Mouse (Mus musculus) hindbrain, embryonic 11.5 days (tissue): ENCODE results near the gene Epha4. TPM values are rescaled to one million over a fixed set of nuclear protein-coding genes. Genes with fewer than 3 reads are reported as not detected.

ENCODE experiments used
- ATAC-seq: fragments of 200-750 bp; cut with Nextera tagmentation; 2 replicates; pipeline ENCODE4 v1.8.0; 2017; ENCODE audit warnings: mild to moderate bottlenecking, moderate TSS enrichment, moderate library complexity; ENCODE audit not compliant: low FRiP score
- DNase-seq: peaks from one replicate; pipeline ENCODE4 v3.0.0-alpha.2; 2015; ENCODE audit warnings: low spot score
- H3K27ac ChIP-seq: fragments of 300-500 bp; sonication (generic); 2 replicates; pipeline ENCODE4 v1.5.1; 2014; ENCODE audit warnings: mild to moderate bottlenecking, low read depth, low read length
- H3K27me3 ChIP-seq: fragments of 300-500 bp; sonication (generic); 2 replicates; pipeline ENCODE4 v1.6.1; 2014; ENCODE audit warnings: mild to moderate bottlenecking, low read length, moderate library complexity, mixed read lengths; ENCODE audit not compliant: control insufficient read depth, insufficient read depth
- H3K36me3 ChIP-seq: fragments of 300-500 bp; sonication (generic); 2 replicates; pipeline ENCODE4 v1.6.1; 2014; ENCODE audit warnings: mild to moderate bottlenecking, low read length, moderate library complexity, mixed read lengths; ENCODE audit not compliant: control insufficient read depth, insufficient read depth
- H3K4me1 ChIP-seq: fragments of 300-500 bp; sonication (generic); replicated peaks from 2 replicates; pipeline ENCODE4 v1.6.1; 2014; ENCODE audit warnings: low read length, mixed read lengths; ENCODE audit not compliant: control insufficient read depth, insufficient read depth
- H3K4me2 ChIP-seq: fragments of 300-500 bp; sonication (generic); replicated peaks from 2 replicates; pipeline ENCODE4 v1.6.1; 2014; ENCODE audit warnings: mild to moderate bottlenecking, low read depth, low read length
- H3K4me3 ChIP-seq: fragments of 300-500 bp; sonication (generic); 2 replicates; pipeline ENCODE4 v1.5.1; 2014; ENCODE audit warnings: low read depth, low read length
- H3K9ac ChIP-seq: fragments of 300-500 bp; sonication (generic); 2 replicates; pipeline ENCODE4 v1.6.1; 2014; ENCODE audit warnings: low read depth, low read length
- H3K9me3 ChIP-seq: fragments of 300-500 bp; sonication (generic); 2 replicates; pipeline ENCODE4 v1.6.1; 2016; ENCODE audit warnings: low read length; ENCODE audit not compliant: control insufficient read depth
- WGBS: fragments of 180-500 bp; shearing (Covaris S2); extraction: QIAGEN DNeasy Blood & Tissue Kit; methylation state at CpG from one replicate; pipeline ENCODE4 v1.1.7; 2014; 5-methylcytosine and 5-hydroxymethylcytosine counted together
- polyA plus RNA-seq: library from polyadenylated mRNA; unstranded; fragments of >200 nt; fragmentation: Nextera tagmentation; extraction: Ambion mirVana; gene quantifications from 2 replicates; pipeline ENCODE4 v1.2.1, GENCODE M21; 2014

The Epha4 gene
- polyA plus RNA-seq, 1 experiment from 2014 or later: 25.9 TPM

DNA sequence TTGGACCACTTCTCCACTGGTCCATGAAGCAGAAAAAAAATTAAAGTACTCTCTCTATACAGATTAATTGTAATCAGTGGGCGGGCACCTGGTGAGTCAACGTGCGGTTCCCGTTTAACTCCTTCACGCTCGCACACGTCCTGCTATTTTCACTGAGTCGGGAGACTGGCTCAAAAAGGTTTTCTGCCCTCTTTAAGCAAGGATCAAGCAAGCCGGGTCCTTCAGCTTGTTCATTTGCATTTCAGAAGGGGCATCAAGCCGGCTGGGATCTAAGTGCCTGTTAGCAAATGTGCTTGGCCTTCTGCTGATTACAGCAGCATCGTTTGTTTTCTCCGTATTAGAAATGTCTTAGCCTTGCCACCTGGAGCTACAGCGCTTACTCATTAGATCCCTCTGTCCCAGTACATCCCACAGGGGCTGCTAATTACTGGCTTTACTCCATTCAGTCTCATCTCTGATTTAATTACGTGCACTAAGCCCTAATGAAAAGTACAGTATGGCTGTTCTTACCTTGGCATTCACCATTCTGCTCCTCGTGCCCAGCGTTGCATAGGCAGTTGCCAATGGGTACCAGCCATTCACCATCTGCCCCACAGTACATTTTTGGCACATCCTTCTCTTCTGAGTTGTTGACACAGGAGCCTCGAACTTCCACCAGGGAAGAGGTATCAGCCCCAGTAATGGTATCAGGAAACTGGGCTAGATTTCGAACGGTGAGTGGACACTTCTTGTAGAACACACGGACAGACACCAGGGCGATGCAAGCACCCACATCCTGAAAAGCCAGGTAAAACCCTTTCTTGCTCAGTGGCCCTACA lies 8.6 kb downstream of the Epha4 start:
- no peak overlapping the region for H3K27ac ChIP-seq
- H3K4me2 ChIP-seq: peak overlapping the region; percentile 35
- no peaks in the 10 kb centered on the region for H3K27me3 ChIP-seq
- H3K9me3 ChIP-seq: no peaks in the 10 kb centered on the region
- 32% methylated on average over 21 of the region's 21 CpGs for WGBS
- DNase-seq (peak; percentile 43), ATAC-seq (peak; percentile 22; the same call in 1 of the 2 replicates)
- peak overlapping the region; percentile 16 for H3K4me3 ChIP-seq
- H3K4me1 ChIP-seq: peaks cover 15% of the 10 kb centered on the region
- H3K36me3 ChIP-seq: no peaks in the 10 kb centered on the region
- no peak overlapping the region for H3K9ac ChIP-seq

DNA sequence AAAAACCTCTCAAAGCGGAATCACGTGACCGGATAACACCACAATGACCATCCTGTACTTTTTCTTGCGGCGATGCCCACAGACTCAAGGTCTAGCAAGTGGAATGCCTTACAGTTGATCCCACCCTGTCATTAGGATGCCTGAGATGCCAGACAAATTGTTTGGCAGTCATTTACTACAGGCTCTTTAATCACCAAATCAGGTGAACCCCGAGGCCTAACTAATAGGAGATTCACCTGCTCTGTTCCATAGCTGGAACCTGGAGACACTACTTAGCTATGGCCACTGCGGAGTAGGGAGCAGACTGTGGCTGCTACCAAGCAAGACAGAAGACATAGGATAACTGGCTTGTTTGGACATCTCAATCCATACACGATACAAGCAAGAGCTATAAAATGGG lies 9.6 kb downstream of the Epha4 start:
- ATAC-seq (no peak), DNase-seq (no peak)
- H3K4me1 ChIP-seq: peaks cover 15% of the 10 kb centered on the region
- WGBS: 75% methylated on average over 8 of the region's 8 CpGs
- peak overlapping the region; percentile 16 for H3K4me2 ChIP-seq
- 0 out of 2 replicates have a peak overlapping the region, but pooled peaks have one; percentile 9 for H3K4me3 ChIP-seq
- H3K27me3 ChIP-seq: no peaks in the 10 kb centered on the region
- H3K36me3 ChIP-seq: no peaks in the 10 kb centered on the region
- H3K9me3 ChIP-seq: no peaks in the 10 kb centered on the region
- peak overlapping the region; percentile 3; the same call in 1 of the 2 replicates for H3K9ac ChIP-seq
- no peak overlapping the region for H3K27ac ChIP-seq

- H3K4me3 ChIP-seq: peak overlapping the region; percentile 6; the same call in 1 of the 2 replicates
- no peak for ATAC-seq
- no peak for DNase-seq
- no peak overlapping the region for H3K27ac ChIP-seq
- no peaks in the 10 kb centered on the region for H3K9me3 ChIP-seq
- no peak overlapping the region for H3K9ac ChIP-seq
- peaks cover 15% of the 10 kb centered on the region for H3K4me1 ChIP-seq
- no peaks in the 10 kb centered on the region for H3K27me3 ChIP-seq
- 19% methylated on average over 2 of the region's 2 CpGs for WGBS
- no peaks in the 10 kb centered on the region for H3K36me3 ChIP-seq
- H3K4me2 ChIP-seq: peak overlapping the region; percentile 16
These were observed 10.1 kb downstream of the Epha4 start for GRCm38 (mm10) chr1:77504813-77505212.

GRCm38 (mm10) chr1:77503711-77504181 lies 11.1 kb downstream of the Epha4 start:
- peaks cover 17% of the 10 kb centered on the region for H3K4me1 ChIP-seq
- H3K9ac ChIP-seq: 0 out of 2 replicates have a peak overlapping the region, but pooled peaks have one; percentile 7
- H3K27me3 ChIP-seq: no peaks in the 10 kb centered on the region
- no peak overlapping the region for H3K4me3 ChIP-seq
- peak; percentile 48 for DNase-seq
- peak overlapping the region; percentile 12; the same call in 1 of the 2 replicates for H3K4me2 ChIP-seq
- WGBS: 50% methylated on average over 8 of the region's 8 CpGs
- H3K36me3 ChIP-seq: no peaks in the 10 kb centered on the region
- H3K9me3 ChIP-seq: no peaks in the 10 kb centered on the region
- H3K27ac ChIP-seq: peak overlapping the region; percentile 19; the same call in 1 of the 2 replicates
- ATAC-seq: no peak

DNA sequence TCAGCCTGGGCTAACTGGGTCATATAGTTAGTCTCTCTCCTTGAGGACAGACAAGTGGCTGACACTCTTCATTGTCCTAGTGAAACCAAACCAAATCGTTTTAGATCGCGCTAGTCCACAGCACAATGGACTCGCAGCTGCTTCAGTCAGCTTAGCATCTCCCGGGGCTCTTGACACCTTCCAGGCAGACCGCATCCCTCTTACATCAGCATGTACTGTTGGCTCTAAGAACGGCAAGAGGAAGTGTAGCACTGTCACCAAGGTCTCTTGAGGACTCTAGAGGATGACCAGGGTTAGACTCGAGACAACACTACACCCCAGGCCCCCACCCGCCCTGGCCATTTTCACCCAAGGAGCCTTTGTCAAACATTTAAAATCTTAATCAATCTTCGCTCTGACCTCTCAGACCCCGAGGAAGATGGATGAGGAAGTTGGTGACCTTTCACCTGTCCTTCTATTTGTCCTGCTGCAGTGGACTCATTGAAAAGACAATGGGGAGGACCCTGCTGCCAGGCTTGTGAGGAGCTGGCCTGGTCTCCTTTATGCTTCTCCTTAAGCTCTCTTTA lies 12.3 kb downstream of the Epha4 start:
- Histone ChIP-seq H3K9me3 (no peaks in the 10 kb centered on the region), H3K27ac (peak overlapping the region; percentile 80), H3K27me3 (no peaks in the 10 kb centered on the region), H3K4me3 (no peak overlapping the region), H3K4me1 (peaks cover 17% of the 10 kb centered on the region), H3K4me2 (peak overlapping the region; percentile 21), H3K9ac (no peak overlapping the region), H3K36me3 (no peaks in the 10 kb centered on the region)
- peak; percentile 72 for DNase-seq
- peak; percentile 85 for ATAC-seq
- 6% methylated on average over 11 of the region's 11 CpGs for WGBS

DNA sequence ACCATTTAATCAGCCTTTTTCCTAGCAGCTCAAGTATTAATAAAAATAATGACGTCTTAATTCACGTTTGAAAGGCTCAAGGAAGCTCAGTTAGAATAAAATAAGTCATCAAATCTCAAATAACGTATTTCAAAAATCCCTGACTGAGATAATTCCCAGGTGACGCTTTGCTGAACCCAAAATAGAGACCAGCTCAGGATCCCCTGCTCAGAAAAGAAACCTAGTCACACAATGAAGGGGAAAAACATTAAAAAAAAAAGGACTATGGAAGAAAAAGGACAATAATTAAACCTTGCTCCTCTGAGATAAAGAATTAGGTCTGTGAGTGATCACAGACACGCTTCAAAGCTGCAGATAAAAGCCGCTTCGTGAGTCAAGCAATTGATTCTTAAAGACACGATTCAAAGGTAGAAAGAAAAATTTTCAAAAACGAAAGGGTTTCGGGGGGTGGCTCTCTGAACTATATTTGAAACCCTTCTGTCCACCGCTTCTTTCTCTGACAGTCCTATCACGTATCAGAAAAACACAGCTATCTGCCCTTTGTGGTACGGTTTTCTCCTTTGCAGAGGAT lies 13.4 kb downstream of the Epha4 start:
- no peak overlapping the region for H3K9ac ChIP-seq
- H3K36me3 ChIP-seq: no peaks in the 10 kb centered on the region
- WGBS: 43% methylated on average over 13 of the region's 13 CpGs
- ATAC-seq (no peak), DNase-seq (no peak)
- no peaks in the 10 kb centered on the region for H3K9me3 ChIP-seq
- no peak overlapping the region for H3K4me3 ChIP-seq
- H3K4me1 ChIP-seq: peaks cover 19% of the 10 kb centered on the region
- H3K4me2 ChIP-seq: peak overlapping the region; percentile 2; the same call in 1 of the 2 replicates
- no peaks in the 10 kb centered on the region for H3K27me3 ChIP-seq
- peak overlapping the region; percentile 11; the same call in 1 of the 2 replicates for H3K27ac ChIP-seq

DNA sequence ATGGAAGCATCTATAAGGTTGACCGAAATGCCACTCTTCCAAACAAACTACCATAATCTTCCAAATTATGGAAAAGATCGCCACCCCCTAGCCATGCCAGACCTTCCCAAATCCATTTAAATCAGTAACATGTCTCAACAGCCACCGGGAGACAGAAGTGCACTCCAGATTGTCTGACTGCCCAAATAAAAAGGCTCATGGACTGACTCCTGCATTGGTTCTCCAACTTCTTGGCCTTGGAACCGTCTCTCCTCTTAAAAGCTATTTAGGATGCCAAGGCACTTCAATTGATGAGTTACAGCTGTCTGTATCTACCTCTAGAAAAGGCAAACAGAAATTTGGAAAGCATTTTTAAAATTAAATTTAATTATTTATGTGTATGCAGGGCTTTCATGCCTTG lies 17.4 kb downstream of the Epha4 start:
- Histone ChIP-seq H3K9ac (no peak overlapping the region), H3K4me3 (no peak overlapping the region), H3K36me3 (no peaks in the 10 kb centered on the region), H3K4me2 (no peak overlapping the region), H3K27me3 (no peaks in the 10 kb centered on the region), H3K9me3 (no peaks in the 10 kb centered on the region), H3K27ac (peak overlapping the region; percentile 47), H3K4me1 (peaks cover 12% of the 10 kb centered on the region)
- DNase-seq (peak; percentile 29), ATAC-seq (no peak)
- WGBS: 46% methylated on average over 4 of the region's 4 CpGs

DNA sequence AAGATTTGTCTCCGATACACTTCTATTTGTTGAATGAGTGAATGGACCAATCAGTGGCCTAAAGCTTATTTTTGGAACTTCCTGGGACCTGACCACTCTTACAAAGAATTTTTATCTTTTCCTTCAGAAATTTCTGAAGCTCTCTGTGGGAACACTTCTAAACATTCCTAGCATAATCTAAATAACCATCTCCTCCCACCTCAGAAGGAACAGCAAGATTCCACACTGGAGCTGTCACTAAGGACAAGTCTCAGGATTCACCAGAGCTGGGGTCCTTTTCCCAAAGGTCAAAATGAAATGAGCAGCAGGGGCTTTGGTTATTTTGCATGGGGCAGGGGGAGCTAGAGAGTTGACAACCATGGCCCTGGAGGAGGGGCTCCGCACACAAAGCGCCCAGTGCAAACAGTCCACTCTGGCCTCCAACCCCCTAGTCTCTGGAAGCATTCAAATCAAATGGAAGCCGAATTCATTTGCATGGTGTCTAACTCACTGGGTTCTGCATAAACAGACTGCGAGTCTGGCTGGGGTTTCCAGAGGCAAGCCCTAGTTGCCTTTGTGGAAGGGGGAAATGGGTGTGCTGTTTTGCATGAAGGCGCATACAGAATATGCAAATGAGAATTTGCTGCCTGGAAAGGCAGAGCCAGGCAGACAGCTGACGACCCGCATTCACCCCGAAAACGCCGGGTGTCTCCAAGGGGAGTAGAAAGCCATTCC lies 18.3 kb downstream of the Epha4 start:
- H3K9ac ChIP-seq: 0 out of 2 replicates have a peak overlapping the region, but pooled peaks have one; percentile 0
- peaks cover 11% of the 10 kb centered on the region for H3K4me1 ChIP-seq
- peak; percentile 94 for ATAC-seq

More for the DNA sequence above, 18.3 kb downstream of the Epha4 start:
- no peaks in the 10 kb centered on the region for H3K27me3 ChIP-seq
- no peaks in the 10 kb centered on the region for H3K36me3 ChIP-seq
- H3K4me3 ChIP-seq: no peak overlapping the region
- WGBS: 6% methylated on average over 11 of the region's 11 CpGs
- peak; percentile 81 for DNase-seq
- no peaks in the 10 kb centered on the region for H3K9me3 ChIP-seq
- H3K27ac ChIP-seq: peak overlapping the region; percentile 47
- no peak overlapping the region for H3K4me2 ChIP-seq
